Mouse (Mus musculus) embryo, embryonic 11.5 days (tissue): Measurements from ENCODE around the gene Fbxo6.
"Not testable (repeated sequence)": the region's sequence is repeated elsewhere in the genome, so short reads cannot be mapped to it uniquely, and the experiment has no call there.

Experiments
- DNase-seq: peaks from one replicate; pipeline ENCODE4 v3.0.0-alpha.2; 2012; ENCODE audit warnings: low read depth, low spot score

Gene Fbxo6

GRCm38 (mm10) chr4:148128241-148128640 is 23.7 kb downstream of the Fbxo6 start:
- no peak for DNase-seq

- DNase-seq, result no peak
Observed at GRCm38 (mm10) chr4:148122694-148123066, 29.3 kb downstream of the Fbxo6 start.

GRCm38 (mm10) chr4:148121982-148122693 is 29.8 kb downstream of the Fbxo6 start:
- DNase-seq, result no peak

GRCm38 (mm10) chr4:148121362-148121761 is 30.6 kb downstream of the Fbxo6 start:
- DNase-seq, result no peak

GRCm38 (mm10) chr4:148120555-148120954 is 31.4 kb downstream of the Fbxo6 start:
- no peak for DNase-seq

GRCm38 (mm10) chr4:148119578-148119977 is 32.4 kb downstream of the Fbxo6 start:
- not testable (repeated sequence) for DNase-seq

- DNase-seq, result no peak
Observed at GRCm38 (mm10) chr4:148117392-148117791, 34.5 kb downstream of the Fbxo6 start.

- DNase-seq, result no peak
Observed at GRCm38 (mm10) chr4:148116657-148117056, 35.3 kb downstream of the Fbxo6 start.

- no peak for DNase-seq
Observed at GRCm38 (mm10) chr4:148115467-148115866, 36.5 kb downstream of the Fbxo6 start.

- peak; percentile 83 for DNase-seq
Observed at GRCm38 (mm10) chr4:148114758-148115391, 37.1 kb downstream of the Fbxo6 start.

- no peak for DNase-seq
Observed at GRCm38 (mm10) chr4:148112519-148112918, 39.4 kb downstream of the Fbxo6 start.

- no peak for DNase-seq
Observed at GRCm38 (mm10) chr4:148109215-148109614, 42.7 kb downstream of the Fbxo6 start.

GRCm38 (mm10) chr4:148108565-148109100 is 43.3 kb downstream of the Fbxo6 start:
- DNase-seq, result no peak

GRCm38 (mm10) chr4:148107621-148108291 is 44.2 kb downstream of the Fbxo6 start:
- no peak for DNase-seq

- no peak for DNase-seq
Observed at GRCm38 (mm10) chr4:148104146-148104545, 47.8 kb downstream of the Fbxo6 start.

- DNase-seq, result no peak
Observed at GRCm38 (mm10) chr4:148101801-148102527, 50.0 kb downstream of the Fbxo6 start.

GRCm38 (mm10) chr4:148098666-148099065 is 53.3 kb downstream of the Fbxo6 start:
- DNase-seq, result no peak

GRCm38 (mm10) chr4:148097936-148098335 is 54.0 kb downstream of the Fbxo6 start:
- no peak for DNase-seq
